Mouse (Mus musculus): Measurements from ENCODE around the gene Ints7. TPM values are rescaled to one million over a fixed set of nuclear protein-coding genes. Genes with fewer than 3 reads are reported as not detected.

Gene Ints7
- total RNA-seq, 2 experiments from 2014 or later, result 27.6 to 28.9 TPM

DNA sequence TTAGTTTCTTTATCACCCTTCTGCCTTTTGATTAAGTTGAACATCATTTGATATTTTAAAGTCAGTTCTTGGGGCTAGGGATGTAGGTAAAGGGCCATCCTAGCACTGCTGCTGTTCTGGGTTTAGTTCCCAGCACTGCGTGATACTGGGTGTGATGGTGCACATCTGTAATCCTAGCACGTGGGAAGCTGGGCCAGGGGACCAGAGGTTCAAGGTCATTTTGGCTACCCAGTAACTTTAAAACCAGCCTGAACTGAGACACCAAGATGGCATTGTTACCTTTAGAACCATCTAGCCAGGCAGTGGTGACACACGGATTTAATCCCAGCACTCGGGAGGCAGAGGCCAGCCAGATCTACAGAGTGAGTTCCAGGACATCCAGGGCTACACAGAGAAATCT lies 8.4 kb downstream of the Ints7 start:
- DNase-seq (ENCODE audit: low spot score in 2 of 2), result no peak

DNA sequence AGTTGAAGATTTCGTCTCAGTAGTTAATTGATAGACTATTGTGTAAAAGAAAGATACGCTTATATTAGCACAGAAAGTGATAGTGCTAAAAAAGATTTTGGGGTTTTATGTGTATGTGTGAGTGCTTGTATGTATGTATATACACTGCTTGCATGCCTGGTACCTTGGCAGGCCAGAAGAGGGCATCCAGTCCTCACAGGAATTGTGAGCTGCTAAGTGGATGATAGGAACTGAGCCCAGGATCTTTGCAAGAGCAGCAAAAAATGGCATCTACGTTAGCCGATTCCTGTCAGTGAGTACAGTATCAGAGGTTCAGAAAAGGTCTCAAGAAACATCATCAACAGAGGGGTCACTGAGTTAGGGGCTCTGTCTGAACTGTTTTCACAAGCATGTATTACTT lies 9.0 kb downstream of the Ints7 start:
- DNase-seq (ENCODE audit: low spot score in 2 of 2), result no peak

DNA sequence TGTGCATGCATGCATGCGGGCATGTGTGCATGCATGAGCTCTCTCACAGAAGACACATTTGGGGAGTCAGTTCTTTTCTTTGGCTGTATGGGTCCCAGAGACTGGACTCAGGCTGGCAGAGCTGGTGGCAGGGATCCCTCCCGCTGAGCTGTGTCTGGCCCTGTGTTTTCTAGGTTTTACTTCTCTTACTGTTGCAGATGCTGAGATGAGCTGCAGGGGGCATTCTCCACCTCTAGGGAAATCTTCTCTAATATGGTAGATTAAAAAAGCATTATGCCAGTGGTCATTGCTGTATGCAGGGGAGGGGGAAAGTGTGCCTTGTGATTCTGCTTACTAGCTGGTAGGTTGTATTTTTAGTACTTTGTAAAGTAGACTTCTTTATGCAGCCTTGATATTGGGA lies 10.3 kb downstream of the Ints7 start:
- no peak for DNase-seq (ENCODE audit: low spot score in 2 of 2)

DNA sequence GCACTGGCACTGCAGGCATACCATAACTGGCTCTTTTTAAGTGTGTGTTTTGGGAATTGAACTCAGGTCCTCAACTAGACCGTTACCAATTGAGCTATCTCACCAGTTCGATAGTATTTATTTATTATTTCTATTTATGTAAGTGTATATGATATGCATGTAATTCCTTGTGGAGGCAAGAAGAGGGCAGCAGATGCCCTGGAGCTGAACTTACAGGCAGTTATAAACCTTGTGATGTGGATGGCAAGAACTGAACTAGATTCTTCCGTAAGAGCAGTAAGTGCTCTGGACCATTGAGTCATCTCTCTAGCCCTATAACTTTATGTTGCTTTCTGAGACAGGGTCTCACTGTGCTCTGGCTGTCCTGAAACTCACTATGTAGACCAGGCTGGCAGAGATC lies 11.6 kb downstream of the Ints7 start:
- no peak for DNase-seq (ENCODE audit: low spot score in 2 of 2)

DNA sequence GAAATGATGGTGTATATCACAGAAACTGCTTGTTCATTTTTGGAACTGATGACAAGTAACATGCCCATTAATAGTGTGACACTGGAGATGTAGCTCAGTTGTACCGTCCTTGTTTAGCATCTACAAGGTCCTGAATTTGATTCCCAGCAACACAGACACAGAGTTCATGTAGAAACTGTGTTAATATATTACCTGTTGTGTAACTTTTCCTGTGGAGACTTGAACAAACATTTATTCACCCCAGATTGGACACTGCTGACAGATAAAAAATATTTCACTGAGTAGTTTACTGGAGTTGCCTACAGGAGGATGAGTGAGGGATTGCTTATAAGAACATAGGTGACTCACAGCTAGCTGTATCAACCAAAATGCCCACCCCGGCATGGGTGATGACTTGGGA lies 13.3 kb downstream of the Ints7 start:
- no peak for DNase-seq (ENCODE audit: low spot score in 2 of 2)

DNA sequence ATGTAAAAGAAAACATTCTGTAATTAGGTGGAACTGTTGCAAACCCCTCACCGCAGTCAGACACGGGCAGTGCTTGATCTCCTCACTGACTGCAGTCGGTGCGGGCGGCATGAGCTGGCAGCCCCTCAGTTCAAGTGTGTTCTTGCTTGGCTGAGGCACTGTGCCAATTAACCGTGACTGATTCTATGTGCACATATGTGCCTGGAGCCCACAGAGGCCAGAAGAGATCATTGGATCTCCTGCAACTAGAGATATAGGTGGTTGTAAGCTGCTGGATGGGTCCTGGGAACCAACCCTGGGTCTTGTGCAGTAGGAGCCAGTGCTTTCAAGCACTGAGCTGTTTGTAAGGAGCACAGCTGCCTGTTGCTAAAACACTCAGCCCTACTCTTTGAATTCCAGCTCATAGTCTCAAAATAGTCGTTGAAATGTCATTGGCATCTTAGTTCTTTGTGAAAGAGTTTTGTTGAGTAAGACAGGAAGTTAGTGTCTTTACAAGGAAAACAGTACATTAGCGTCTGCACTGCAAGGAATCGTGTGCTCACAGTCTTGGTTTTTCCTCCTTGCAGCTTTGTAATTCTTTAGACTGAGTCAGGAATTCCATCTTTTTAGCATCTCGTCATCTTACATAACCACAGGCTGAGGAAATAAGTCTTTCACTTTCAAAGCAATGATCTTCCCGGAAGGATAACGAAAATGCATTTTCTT lies 16.7 kb downstream of the Ints7 start:
- no peak for DNase-seq (ENCODE audit: low spot score in 2 of 2)

DNA sequence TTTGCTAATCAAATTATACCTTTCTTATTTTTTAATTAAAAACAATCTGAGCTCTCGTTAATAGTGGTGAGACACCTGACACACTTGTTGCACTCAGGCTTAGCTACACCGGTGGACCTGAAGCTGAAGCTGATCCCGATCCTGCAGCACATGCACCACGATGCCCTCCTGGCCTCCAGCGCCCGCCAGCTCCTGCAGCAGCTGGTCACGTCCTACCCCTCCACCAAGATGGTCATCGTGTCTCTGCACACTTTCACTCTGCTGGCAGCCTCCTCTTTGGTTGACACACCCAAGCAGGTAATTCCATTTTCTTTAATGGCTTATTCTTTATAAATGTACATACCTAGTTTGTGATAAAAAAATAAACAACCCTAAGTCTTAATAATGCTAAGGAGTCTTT lies 20.6 kb downstream of the Ints7 start:
- no peak for DNase-seq (ENCODE audit: low spot score in 2 of 2)

DNA sequence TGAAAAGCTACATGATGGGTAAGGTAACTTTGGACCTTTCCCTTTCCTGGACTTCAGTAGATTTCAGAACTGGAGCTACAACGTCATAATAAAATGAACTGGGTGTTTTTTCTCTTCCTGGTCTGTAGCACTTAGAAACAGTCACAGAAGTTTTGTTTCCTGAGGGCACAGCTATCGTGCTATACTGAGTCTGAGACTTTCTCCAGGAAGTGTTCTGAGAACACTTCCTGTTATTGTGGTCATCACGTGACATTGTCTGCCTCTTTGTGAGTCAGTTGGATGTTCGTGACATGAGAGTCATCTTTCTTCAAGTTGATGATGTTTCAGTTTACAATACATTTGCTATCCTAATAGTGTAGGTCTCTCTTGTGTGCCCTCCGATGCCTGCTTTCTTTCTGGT lies 23.8 kb downstream of the Ints7 start:
- DNase-seq (ENCODE audit: low spot score in 2 of 2), result no peak

DNA sequence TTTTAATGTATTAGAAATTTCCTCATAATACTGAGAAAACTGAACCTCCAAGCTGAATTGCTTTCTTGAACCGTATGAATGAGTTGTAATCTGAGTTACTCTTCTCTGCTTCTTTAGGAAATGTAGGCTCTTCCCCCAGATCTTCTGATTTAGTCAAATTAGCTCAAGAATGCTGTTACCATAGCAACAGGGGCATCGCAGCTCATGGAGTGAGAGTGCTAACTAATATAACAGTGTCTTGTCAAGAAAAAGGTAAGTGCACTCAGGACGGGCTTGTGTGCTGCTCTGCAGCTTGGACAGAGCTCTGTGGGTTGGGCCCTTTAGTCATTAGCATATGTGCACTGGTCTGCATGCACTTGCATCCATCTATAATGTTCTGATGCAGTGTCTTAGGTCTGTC lies 29.3 kb downstream of the Ints7 start:
- DNase-seq (ENCODE audit: low spot score in 2 of 2), result no peak

DNA sequence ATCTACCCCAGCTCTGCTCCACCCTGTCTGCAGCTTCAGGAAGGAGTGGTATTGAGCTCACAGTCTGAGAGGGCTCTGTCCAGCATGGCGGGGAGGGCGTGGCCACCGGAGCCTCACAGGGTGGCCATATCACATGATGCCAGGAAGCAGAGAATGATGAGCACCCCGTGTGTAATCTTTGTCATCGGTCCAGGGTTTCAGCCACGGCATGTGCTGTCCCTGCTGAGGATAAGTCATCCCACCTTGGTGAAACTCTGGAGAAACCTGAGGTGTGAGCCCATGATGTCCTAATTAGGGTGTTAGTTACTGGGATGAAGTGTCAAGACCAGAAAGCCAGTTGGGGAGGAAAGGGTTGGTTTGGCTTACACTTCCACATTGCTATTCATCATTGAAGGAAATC lies 33.6 kb downstream of the Ints7 start:
- no peak for DNase-seq (ENCODE audit: low spot score in 2 of 2)

DNA sequence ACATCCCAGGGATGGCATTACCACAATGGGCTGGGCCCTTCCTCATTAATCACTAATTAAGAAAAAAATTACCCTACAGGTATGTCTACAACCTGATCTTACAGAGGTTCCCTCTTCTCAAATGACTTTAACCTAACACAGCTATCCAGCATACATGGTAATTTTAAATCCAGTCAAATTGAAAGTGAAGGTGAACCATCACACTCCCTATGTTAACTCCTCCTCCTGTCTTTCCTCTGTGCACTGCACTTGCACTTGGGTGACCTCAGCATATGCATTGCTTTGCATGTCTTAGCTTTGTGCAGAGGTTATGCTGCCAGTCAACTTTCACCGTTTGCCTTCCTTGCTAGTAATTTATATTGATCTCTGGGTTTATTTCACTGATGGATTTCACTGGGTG lies 34.1 kb downstream of the Ints7 start:
- no peak for DNase-seq (ENCODE audit: low spot score in 2 of 2)

DNA sequence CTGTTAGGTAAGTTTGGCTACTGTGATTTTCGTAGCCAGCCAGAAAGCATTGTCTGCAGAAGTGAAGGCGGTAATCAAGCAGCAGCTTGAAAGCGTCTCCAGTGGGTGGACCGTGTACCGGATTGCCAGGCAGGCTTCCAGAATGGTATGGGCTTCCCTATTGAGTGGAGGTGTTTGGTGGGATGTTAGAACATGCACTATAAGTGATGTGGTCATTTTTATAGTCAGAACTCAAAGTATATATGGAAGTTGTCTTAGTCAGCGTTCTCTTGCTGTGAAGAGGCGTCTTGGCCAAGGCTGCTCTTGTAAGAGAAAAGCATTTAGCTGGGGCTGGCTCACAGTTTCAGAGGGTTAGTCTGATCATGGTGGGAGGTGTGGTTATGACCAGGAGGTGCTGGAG lies 34.9 kb downstream of the Ints7 start:
- DNase-seq (ENCODE audit: low spot score in 2 of 2), result no peak

DNA sequence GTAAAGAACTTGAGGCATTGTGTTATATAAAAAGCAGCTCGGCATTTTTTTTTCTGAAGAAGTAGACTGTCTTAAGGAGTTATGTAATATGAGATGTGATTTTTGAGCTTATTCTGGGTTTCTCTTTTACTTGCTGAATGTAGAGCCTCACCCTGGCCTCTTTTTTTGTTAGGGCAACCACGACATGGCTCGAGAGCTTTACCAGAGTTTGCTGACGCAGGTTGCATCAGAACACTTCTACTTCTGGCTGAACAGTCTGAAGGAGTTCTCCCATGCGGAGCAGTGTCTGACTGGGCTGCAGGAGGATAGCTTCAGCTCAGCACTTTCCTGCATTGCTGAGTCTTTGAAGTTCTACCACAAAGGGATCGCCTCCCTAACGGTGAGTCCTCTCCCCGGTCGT lies 36.2 kb downstream of the Ints7 start:
- DNase-seq (ENCODE audit: low spot score in 2 of 2), result no peak

DNA sequence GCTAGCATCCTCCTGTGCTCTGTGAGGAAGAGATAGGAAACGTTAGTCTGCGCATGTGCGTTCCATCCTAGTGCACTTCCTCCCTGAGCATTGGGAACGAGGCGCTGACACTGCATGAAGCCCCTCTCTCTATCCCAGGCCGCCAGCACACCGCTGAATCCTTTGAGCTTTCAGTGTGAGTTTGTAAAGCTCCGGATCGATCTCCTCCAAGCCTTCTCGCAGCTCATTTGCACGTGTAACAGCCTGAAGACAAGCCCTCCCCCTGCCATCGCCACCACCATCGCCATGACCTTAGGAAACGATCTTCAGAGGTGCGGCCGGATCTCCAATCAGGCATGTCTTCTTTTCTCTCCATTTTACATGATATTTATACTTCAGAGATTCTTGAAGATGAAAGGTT lies 37.4 kb downstream of the Ints7 start:
- DNase-seq (ENCODE audit: low spot score in 2 of 2), result no peak

DNA sequence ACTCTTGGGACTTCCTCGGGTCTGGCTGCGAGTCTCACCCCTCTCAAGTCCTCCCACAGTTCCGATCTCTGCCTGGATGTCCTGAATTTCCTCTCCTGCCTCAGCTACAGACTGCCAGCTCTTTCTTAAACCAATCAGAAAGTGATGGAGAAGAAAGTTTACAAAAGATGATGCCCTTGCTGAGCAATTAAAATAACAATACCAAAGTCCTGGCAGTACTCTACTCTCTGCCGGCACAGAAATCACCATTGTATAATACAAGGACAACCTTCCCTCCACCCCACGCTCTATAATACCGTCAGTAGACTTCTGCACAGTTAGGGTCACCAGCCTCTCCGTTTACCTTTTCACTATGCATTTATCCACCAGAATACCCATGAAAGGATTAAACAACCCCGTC lies 40.8 kb downstream of the Ints7 start:
- no peak for DNase-seq (ENCODE audit: low spot score in 2 of 2)

DNA sequence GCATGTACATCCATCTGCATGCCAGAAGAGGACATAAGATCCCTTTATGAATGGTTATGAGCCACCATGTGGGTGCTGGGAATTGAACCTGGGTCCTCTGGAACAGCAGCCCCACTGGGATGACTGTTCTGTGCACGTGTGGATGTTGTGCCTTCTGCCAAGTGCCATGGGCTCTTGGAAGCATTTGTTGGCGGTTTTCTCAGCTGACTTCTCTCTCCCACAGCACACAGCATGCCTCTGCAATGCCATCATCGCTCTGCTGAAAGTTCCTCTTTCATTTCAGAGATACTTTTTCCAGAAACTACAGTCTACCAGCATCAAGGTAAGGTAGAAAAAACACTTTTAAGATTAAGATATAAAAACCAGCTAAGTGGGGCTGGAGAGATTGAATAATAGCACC lies 42.2 kb downstream of the Ints7 start:
- DNase-seq (ENCODE audit: low spot score in 2 of 2), result no peak

DNA sequence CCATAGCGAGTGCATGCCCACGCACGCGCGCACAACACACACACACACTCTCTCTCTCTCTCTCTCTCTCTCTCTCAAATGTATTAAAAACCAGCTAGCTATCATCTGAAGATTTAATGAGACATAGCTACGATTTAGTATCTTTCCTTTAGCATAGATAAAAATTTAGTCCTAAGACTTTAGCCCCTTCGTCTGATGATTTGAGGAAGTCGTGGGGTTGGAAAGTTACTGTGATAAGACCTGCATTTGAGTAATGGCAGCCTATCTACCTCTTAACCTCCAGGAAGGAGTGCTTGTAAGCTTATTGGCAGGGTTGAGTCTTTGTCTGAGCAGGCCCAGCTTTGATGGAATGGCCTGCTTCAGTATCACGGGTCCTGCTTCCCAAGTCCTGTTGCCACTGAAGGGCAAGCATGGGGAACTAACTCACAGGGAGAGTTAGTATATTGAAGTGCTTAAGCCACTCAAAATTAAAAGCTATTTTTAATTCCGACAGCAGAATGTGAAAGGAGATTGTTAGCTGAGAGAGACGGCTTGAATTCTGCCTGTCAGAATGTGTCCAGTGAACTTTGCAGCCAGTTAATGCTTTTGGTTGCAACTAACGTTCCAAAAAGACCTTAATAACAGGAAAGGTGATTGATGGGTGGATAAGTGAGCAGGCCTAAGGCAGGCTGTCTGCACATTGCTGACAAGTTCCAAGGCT lies 42.8 kb downstream of the Ints7 start:
- DNase-seq (ENCODE audit: low spot score in 2 of 2), result no peak

DNA sequence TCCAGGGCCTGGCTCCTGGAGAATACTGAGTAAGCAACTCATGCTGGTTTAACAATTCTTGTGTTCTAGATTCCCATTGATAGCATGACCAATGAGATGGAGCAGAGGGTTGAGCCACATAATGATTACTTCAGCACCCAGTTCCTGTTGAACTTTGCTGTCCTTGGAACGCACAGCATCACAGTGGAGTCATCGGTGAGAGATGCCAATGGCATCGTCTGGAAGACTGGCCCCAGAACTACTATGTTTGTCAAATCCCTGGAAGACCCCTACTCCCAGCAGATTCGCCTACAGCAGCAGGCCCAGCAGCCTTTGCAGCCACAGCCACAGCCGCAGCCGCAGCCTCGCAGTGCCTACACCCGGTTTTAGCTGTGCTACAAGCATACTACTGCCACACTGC lies 45.7 kb downstream of the Ints7 start:
- no peak for DNase-seq (ENCODE audit: low spot score in 2 of 2)

DNA sequence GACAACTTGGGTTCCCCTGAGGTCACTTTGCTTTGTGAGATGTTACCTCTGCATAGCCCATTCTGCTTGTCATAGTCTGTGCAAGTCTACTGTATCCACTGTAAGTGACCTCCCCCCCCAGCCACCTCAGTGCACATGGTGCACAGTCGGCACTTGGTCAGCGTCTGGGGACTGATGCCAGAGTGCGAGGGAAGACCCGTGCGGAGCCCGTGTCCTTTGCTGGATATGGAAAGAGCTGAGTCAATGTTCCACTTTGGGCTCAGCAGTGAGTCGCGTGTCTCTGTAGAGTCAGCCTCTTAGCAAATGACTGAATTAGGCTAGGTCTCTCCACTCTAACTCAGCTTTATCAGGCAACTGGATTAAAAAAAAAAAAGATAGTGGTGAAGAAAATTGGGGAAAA lies 47.4 kb downstream of the Ints7 start:
- no peak for DNase-seq (ENCODE audit: low spot score in 2 of 2)

DNA sequence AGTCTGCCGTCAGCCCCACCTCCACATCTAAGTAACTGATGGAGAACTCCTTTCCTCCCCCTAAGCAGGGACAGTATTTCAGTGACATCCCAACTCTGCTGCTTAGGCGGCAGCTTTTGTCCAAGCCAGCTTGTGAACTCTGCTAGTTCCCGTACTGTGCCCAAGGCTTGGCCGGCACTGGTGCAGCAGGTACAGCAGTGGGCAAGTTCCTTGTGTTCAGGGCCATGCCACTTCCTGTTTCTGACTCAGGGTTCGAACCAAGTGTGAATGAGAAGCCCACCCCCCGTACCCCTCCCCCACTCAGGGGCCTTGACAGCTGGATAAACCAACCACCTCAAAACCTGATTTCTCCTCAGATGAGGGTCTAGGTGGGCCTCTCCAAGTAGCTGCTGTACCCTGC lies 49.1 kb downstream of the Ints7 start:
- DNase-seq (ENCODE audit: low spot score in 2 of 2), result no peak

DNA sequence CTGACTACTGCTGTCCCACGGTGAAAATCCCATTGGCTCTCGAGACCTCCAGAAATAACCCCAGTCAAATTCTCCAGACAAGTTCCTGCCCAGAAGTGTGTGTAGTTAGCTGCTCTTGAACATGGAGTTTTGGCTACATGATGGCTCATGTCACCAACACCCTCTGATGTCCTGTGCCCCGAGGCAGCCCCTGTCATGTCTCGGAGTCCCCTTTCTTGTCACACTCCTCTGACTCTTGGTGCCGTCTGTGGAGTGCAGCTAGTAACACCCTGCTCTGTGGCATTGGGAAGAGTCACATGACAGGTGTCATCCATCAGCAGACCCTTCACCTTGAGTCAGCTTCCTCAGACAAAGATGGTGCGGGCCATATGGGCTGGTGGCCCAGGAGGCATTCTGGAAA lies 49.6 kb downstream of the Ints7 start:
- DNase-seq (ENCODE audit: low spot score in 2 of 2), result no peak

DNA sequence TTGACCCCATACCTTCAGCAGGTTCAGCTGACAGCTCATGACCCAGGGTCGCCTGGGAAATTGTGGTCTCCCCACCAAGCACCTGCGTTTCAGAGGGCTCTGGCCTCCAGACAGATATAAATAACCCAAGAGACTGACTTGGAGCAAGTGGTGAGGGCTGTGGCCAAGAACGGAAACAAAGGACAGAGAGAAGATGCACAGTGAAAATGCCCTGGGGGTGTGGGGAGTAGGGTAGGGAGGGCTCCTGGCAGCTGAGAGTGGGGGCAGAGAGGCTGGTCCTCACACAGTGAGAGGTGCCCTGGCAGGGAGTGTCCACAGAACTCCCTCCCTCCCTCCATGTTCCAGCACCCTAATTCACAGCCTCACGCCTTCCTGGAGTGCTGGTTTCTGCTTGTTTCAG lies 50.2 kb downstream of the Ints7 start:
- no peak for DNase-seq (ENCODE audit: low spot score in 2 of 2)

DNA sequence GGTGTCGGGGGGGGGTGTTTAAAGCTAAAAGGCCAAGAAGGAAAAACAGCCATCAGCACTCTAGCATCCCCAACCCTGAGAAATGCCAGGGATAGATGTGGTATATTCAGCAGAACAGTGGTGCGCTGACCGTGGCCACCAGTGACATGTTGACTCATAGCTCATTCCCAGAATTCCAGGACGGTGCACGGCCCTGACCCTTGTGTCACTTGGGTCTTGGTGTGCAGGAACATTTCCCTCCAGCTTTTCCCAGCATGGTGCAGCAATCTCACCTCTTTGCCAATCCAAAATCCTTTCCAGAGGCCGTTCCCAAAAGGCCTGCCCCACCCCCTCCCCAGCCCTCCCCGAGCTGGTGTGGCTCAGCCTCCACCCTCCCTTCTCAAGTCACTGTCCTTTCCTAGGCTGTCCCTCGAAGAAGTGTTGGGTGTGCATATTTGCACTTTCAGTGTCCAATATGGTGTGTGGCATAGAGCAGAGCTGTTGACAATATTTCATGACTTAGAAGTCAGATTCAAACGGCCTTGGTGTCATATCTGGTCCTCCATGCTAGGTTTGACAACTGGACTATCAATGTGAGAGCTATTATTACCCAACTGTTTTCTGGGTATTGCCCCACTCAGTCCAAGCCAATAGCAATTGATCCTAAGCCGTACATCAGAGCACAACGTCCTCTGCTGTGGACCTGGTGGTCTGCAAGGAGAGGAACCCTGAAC lies 53.2 kb downstream of the Ints7 start:
- DNase-seq (ENCODE audit: low spot score in 2 of 2), result no peak

All from layer of hippocampus, postnatal 10 days (tissue).